Comparison of ENCODE assay signal across 22 mouse cellular contexts in the genomic region with DNA sequence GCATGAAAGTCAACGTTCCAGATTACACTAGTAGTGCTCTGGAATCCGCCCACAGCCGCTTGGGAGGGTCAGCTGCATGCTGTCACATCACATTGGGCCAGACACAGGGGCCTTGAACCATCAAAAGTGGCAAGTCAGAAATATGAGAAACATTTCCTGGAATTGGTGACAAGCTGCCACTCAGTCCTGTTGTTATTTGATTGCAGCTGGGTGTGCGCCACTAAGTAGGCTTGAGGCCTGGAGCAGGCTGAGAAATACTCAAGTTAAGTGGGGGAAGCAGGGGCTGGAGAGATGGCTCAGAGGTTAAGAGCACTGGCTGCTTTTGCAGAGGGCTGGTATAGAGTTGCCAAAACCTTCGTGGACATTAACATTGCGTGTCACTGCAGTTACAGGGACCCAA. TPM values are rescaled to one million over a fixed set of nuclear protein-coding genes. Genes with fewer than 3 reads are reported as not detected.
A peak's percentile ranks its signal among the peaks of the same experiment; 100 is the strongest.
DNase-seq lines count a peak whose midpoint lies in the region; ATAC-seq and TF ChIP-seq lines count a peak whose summit lies in the region.
"Had no signal": no experiment of that assay in that cellular context is flagged by ENCODE, and none has a peak within 500 bp of the region (broad histone marks: within the 10 kb centered on the region; RNA-seq: fewer than 3 reads in every experiment).

No protein-coding gene starts in this region.

- no peak overlapping the region for H3K4me2 ChIP-seq in lung, postnatal 0 days (replicated peaks; ENCODE audit: low read depth, low read length)
- no peak overlapping the region for H3K4me2 ChIP-seq in hindbrain, postnatal 0 days (ENCODE audit: low read depth, low read length)
- H3K4me2 ChIP-seq: embryonic facial prominence, embryonic 13.5 days; forebrain, embryonic 12.5 days; heart, embryonic 11.5 days; hindbrain, embryonic 15.5 days had no signal

- no peak overlapping the region for H3K4me3 ChIP-seq in lung, adult 2 months (replicated peaks; ENCODE audit: extremely low read depth, low read depth, low read length)
- H3K4me3 ChIP-seq in lung, postnatal 0 days (ENCODE audit: low read depth, low read length): no peak overlapping the region
- H3K4me3 ChIP-seq in hindbrain, postnatal 0 days (ENCODE audit: low read length): no peak overlapping the region
- H3K4me3 ChIP-seq: embryonic facial prominence, embryonic 13.5 days; forebrain, embryonic 12.5 days; hindbrain, embryonic 15.5 days had no signal

- no peaks in the 10 kb centered on the region for H3K27me3 ChIP-seq in lung, postnatal 0 days (replicated peaks; ENCODE audit: insufficient read depth, low read length)
- H3K27me3 ChIP-seq in hindbrain, postnatal 0 days (ENCODE audit: insufficient read depth, low read length): no peaks in the 10 kb centered on the region
- H3K27me3 ChIP-seq: embryonic facial prominence, embryonic 13.5 days; forebrain, embryonic 12.5 days; hindbrain, embryonic 15.5 days had no signal

- WGBS in lung, adult 2 months: 54% methylated on average over 6 of the region's 6 CpGs
- 43% methylated on average over 6 of the region's 6 CpGs for WGBS in lung, postnatal 0 days
- WGBS in hindbrain, postnatal 0 days: 90% methylated on average over 6 of the region's 6 CpGs

- ATAC-seq in lung, postnatal 0 days: peak; percentile 86
- no peak for ATAC-seq in hindbrain, postnatal 0 days
- ATAC-seq: forebrain, postnatal 0 days; inflammation-experienced regulatory T-cells, adult 6 months had no signal

- H3K36me3 ChIP-seq in lung, postnatal 0 days (ENCODE audit: insufficient read depth, low read length): no peaks in the 10 kb centered on the region
- H3K36me3 ChIP-seq in hindbrain, postnatal 0 days (ENCODE audit: insufficient read depth, low read length): no peaks in the 10 kb centered on the region
- H3K36me3 ChIP-seq: embryonic facial prominence, embryonic 13.5 days; forebrain, embryonic 12.5 days; hindbrain, embryonic 15.5 days had no signal

- peaks cover 6% of the 10 kb centered on the region for H3K4me1 ChIP-seq in lung, adult 2 months (ENCODE audit: control insufficient read depth, insufficient read depth, low read length)
- H3K4me1 ChIP-seq in lung, postnatal 0 days (ENCODE audit: insufficient read depth, low read depth, low read length): 0 out of 2 replicates have a peak, but pooled peaks cover 4% of the 10 kb centered on the region
- H3K4me1 ChIP-seq in hindbrain, postnatal 0 days (ENCODE audit: insufficient read depth, low read length): no peaks in the 10 kb centered on the region
- H3K4me1 ChIP-seq: forebrain, embryonic 12.5 days; hindbrain, embryonic 15.5 days had no signal

- no peak overlapping the region for H3K9ac ChIP-seq in lung, postnatal 0 days (replicated peaks; ENCODE audit: low read depth)
- no peak overlapping the region for H3K9ac ChIP-seq in hindbrain, postnatal 0 days (replicated peaks; ENCODE audit: low read length)
- H3K9ac ChIP-seq: embryonic facial prominence, embryonic 13.5 days; forebrain, embryonic 12.5 days; forebrain, postnatal 0 days; hindbrain, embryonic 15.5 days had no signal

- peak; percentile 95 for TF ChIP-seq EP300 in lung, postnatal 0 days (IDR thresholded peaks at IDR 0.05)

- no peaks in the 10 kb centered on the region for H3K9me3 ChIP-seq in lung, postnatal 0 days (ENCODE audit: low read length)
- H3K9me3 ChIP-seq in hindbrain, postnatal 0 days (ENCODE audit: low read length): no peaks in the 10 kb centered on the region
- H3K9me3 ChIP-seq: embryonic facial prominence, embryonic 13.5 days; forebrain, embryonic 12.5 days; hindbrain, embryonic 15.5 days had no signal

- no peak for TF ChIP-seq POLR2A in lung, adult 2 months (IDR thresholded peaks at IDR 0.05; ENCODE audit: borderline replicate concordance, extremely low read depth, low read depth, low read length)

- TF ChIP-seq CTCF in lung, adult 2 months (IDR thresholded peaks at IDR 0.05; ENCODE audit: insufficient read depth, low read length): no peak
- TF ChIP-seq CTCF in lung, postnatal 0 days (IDR thresholded peaks at IDR 0.05): no peak
- TF ChIP-seq CTCF in hindbrain, postnatal 0 days (IDR thresholded peaks at IDR 0.05; ENCODE audit: low read depth): no peak

- DNase-seq in lung, adult 18-20 months: peak; percentile 75 to 78
- peak; percentile 52 for DNase-seq in lung, adult 2 months
- DNase-seq in lung, postnatal 0 days (ENCODE audit: low spot score): peak; percentile 83
- DNase-seq in lung, postnatal 36 days: peak; percentile 79
- DNase-seq in hindbrain, postnatal 0 days (ENCODE audit: low spot score): no peak
- DNase-seq in kidney, postnatal 10 days: no peak
- no peak for DNase-seq in layer of hippocampus, adult 18-20 months (ENCODE audit: low spot score in 2 of 2)
- DNase-seq: adrenal gland, adult 2 months; adrenal gland, postnatal 36 days; cerebellum, adult 11 months; cerebellum, adult 8-10 months; cerebellum, postnatal 14 days; embryo, embryonic 11 days; forebrain, postnatal 0 days; gastrocnemius, postnatal 25 days; heart, adult 18-20 months had no signal

- peak overlapping the region; percentile 68 for H3K27ac ChIP-seq in lung, postnatal 0 days (ENCODE audit: low read length)
- H3K27ac ChIP-seq in hindbrain, postnatal 0 days: no peak overlapping the region
- H3K27ac ChIP-seq: embryonic facial prominence, embryonic 13.5 days; forebrain, embryonic 12.5 days; hindbrain, embryonic 15.5 days had no signal

RNA-seq across cellular contexts. Expression of gene Bmp4, which starts 51.2 kb away (rescaled TPM):
- polyA plus RNA-seq in lung, adult 2 months (2012; rRNA removed): 153 and 271 TPM in 2 replicates
- polyA plus RNA-seq in lung, postnatal 0 days (2015; fragmentation: Nextera tagmentation; extraction: Ambion mirVana): 34.3 and 42.7 TPM in 2 replicates
- 4.3 and 10.8 TPM in 2 replicates for total RNA-seq in hindbrain, postnatal 0 days (2014; rRNA removed)
- polyA plus RNA-seq in hindbrain, postnatal 0 days (2015; fragmentation: Nextera tagmentation; extraction: Ambion mirVana): 5.4 and 5.9 TPM in 2 replicates
- total RNA-seq in layer of hippocampus, adult 18-20 months (2021): 1 to 10 TPM; 1.2 to 3.0 TPM
- total RNA-seq: common myeloid progenitor, adult 5-6 weeks had no signal
- polyA plus RNA-seq: inflammation-experienced regulatory T-cells, adult 6 months had no signal

Comparison
In these comparisons a context has a peak if more than half of its experiments do, and no peak if none do; other contexts are left out.
1. DNase-seq: peak in lung, adult 18-20 months (2 of 2), lung, adult 2 months (single experiment), lung, postnatal 0 days (single experiment) and lung, postnatal 36 days (single experiment); none in hindbrain, postnatal 0 days (single experiment), kidney, postnatal 10 days (single experiment) and layer of hippocampus, adult 18-20 months (0 of 2).